Mouse (Mus musculus) lung, postnatal 4 days (tissue): ENCODE results near the gene Eif3j1.
A peak's percentile ranks its signal among the peaks of the same experiment; 100 is the strongest.
"Not testable (repeated sequence)": the region's sequence is repeated elsewhere in the genome, so short reads cannot be mapped to it uniquely, and the experiment has no call there.

Experiments used
- DNase-seq, 2 experiments: peaks; one replicate each; pipeline ENCODE4 v3.0.0; 2021

The Eif3j1 gene

DNA sequence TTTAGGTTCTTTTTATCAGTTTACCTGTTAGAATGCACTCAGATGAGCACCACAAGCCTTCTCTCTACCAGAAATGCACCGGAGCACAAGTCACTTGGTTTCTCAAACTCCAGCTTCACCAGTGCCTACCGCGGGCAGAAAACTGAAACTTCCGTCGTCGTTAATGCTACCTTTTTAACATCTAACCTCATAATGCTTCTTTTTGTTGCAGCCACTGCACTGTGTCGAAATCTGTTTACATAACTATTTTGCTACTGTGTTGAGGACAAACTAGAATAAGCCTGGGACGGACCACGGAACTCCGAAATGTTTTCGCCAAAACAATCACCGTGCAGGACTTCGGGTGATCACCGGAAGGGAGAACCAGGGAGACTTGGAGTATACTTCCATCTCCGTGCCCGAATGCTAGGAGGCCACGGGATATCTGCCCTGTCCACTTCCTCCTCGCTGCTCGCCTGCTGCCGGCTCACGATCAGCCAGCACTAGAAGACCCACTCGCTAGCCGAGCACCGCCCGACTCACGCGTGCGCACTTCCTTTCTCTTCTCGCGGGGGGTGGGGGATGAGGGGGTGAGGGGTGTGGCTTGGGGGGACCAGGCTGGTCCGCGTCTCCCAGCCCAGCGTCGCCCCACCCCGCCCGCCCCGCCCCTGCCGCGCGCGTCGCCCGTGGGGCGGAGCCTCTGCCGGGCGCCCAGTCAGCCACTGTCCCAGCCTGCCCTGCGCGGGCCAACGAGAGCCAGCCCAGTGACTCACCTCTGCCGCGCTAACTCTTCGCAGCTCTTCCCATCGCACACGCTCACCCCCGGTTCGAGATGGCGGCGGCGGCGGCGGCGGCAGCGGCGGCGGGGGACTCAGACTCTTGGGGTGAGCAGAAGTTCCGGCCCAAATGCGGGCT, at the start of gene Eif3j1:
Gene Eif3j1 (plus strand): TSS at position 685 of the 894 bp plus-strand sequence.
- DNase-seq: peak; percentile 92 to 96

DNA sequence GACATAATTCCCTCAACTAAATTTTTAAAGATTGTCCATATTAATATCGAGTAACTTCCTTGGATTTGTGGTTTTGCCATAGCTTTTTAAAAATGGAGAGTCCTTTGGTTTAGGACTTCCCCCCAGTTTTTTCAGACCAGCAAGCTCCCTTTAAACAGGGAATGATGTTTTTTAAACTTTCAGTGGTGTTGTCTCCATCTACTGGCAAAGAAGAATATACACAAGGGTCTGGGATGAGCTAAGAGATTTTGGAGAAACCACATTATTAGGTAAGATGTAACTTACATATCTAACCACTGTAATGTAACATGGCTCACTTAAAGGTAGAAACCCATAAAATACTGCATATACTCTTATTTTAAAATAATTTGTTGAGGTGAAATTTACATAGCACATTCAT, 32.6 kb upstream of the Eif3j1 start:
- no peak for DNase-seq

DNA sequence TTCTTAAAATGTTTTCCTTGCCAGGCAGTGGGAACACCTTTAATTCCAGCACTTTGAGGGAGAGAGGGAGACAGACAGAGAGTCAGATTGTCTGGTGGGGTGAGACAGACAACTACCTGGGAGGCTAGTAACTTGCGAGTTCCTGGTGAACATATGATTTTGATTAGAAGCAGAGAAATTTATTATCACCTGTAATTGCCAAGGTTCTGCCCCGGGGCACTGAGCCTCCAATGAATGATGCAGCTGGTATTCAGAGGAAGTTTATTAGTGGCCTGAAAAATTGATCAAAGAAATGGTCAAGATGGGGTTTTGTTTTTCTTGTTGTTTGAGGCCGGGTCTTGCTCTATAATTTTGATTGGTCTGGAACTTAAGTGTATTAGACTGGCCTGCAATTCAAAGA, 19.5 kb upstream of the Eif3j1 start:
- no peak for DNase-seq

DNA sequence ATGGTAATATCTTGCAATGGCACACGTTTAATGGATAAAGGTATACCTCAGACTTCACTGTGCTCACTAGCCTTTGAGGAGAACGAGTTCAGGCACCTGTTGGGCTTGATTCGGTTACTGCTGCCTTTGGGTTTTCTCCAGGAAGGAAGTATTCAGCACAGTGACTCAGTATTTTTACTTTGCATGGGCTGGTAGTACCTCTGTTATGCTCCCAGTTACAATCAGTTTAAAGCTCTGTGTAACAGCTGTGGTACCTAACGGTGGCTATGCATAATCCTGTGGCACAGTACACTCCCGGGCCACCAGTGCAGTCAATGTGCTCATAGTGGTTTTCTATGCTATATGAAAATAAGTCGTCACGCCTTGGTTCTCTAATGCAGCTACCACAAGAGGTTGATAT, 16.9 kb upstream of the Eif3j1 start:
- no peak for DNase-seq

DNA sequence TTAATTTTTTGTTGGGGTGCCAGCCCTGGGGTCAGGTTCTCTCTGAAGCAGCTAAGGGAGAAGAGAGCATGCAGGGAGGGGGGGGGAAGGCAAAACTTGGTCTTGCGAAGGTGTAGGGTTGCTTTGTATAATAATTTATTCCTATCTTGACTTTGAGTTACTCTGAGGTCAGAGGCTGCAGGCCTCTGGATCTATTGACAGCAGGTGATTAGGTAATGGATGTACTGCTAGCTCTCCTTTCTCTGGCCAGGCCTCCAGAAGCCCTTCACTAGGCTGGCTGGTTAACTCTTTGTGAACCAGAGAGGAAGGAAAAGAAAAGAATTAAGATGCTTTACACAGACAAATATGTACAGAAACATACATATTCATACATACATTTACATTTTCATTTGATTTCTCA, 9.6 kb upstream of the Eif3j1 start:
- DNase-seq: no peak

DNA sequence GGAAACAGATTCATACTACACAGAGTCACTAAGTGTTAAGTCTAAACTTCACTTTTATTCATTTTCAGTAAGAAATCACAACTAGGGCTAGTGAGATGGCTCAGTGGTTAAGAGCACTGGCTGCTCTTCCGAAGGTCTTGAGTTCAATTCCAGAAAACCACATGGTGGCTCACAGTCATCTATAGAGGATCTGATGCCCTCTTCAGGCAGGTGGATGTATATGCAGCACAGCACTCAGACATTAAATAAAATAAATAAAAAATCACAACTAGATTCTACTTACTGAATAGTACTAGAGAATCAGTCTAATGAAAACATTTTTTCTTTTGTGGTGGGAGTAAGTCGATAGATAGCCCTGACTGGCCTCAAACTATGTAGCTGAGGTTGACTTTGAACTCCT, 6.1 kb upstream of the Eif3j1 start:
- DNase-seq: no peak

DNA sequence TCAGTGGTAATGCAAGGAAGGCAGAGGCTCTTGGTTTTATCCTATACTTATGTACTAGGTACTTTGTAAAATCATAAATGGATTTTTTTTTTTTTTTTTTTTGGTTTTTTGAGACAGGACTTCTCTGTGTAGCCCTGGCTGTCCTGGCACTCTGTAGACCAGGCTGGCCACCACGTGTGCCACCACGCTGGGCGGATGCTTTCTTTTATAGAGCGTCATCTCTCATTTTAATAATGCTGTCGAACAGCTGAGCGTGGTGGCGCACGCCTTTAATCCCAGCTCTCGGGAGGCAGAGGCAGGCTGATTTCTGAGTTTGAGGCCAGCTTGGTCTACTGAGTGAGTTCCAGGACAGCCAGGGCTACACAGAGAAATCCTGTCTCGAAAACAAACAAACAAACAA, 1.3 kb upstream of the Eif3j1 start:
- not testable (repeated sequence) for DNase-seq

DNA sequence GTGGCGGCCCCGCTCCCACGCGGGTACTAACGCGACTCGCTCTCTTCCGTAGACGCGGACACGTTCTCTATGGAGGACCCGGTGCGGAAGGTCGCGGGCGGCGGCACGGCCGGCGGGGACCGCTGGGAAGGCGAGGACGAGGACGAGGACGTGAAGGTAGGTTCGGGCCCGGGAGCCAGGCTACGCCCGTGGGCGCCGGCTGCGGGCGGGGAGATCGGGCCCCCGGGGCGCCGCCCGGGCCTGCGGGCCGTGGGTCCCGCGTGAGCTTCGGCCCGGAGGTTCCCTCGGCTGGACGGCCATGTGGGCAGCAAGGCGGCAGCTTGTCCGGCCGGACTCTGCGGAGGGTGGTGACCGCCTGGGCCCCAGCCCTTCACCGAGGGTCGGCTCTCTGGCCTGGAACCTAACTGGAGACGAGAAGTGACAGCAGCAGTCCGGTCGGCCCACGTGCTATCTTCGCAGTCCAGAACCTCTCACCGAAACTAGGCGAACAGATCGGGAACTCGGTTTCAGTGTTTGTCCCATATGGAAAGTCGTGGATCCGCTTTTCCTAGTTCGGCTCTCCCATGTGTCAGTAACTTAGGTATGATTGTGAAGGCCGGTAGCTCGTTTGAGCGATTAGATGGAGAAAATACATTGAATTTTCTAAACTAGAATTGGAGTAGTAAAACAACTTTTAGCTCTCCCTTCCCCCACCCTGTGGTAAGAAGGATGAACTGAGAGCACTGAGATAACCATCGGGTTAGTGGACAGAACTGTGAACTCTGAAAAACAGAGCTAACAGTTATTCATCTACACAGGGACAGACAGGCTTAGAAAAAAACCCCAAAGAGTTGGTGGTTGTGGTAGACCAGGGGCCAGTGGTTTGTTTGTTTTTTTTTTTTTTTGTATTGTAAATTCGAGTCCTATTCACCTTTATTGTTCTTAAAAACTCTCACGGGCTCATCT, 682 bp downstream of the Eif3j1 start:
- peak; percentile 60 to 68 for DNase-seq

DNA sequence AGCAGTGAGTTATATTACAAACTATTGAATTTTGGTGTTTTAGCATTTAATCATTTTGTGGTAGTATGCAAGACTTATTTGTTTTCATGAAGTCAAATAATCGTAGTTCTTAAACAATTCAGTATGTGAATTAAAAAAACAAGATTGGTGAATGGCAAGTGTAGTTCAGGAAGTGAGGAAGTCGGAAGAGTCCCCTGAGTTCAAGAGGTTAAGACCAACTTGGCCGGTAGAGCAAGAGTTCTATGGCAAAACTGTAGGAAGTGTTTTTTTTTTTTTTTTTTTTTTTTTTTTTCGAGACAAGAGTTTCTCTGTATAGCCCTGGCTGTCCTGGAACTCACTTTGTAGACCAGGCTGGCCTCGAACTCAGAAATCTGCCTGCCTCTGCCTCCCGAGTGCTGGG, 3.6 kb downstream of the Eif3j1 start:
- no peak for DNase-seq

DNA sequence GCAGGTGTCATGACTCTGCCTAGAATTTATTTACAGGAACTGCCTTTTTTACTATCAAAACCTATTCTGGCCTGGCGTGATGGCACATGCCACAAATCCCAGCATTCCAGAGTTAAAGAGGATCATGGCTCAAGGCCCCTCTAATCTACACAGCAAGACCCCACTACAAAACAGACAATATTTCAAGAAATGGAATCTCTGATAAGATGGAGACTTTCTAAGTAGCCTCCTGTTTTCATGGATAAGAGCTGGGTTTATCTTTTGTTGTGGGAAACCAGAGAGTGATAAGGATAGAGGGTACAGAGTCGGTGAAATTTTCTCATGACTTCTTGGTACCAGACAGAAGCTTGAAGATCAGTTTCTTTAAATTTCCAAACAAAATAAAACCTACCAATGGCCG, 7.7 kb downstream of the Eif3j1 start:
- DNase-seq: no peak

DNA sequence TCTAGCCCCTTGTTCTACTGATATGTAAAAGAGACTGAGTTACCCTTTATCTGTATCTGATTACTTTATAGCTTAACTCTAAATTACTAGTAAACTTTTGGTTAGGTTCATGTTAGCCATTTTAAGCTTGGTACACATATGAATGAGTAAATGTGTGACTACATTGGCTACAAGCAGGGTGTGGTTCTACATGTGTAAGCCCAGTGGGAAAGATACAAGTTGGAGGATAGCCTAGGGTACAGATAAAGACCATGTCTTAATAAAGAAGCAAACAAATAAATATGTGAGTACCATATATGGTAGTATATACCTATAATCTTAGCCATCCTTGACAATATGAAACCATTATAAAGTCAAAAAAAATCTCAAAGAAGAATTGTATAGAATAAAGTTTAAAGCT, 15.6 kb downstream of the Eif3j1 start:
- no peak for DNase-seq

DNA sequence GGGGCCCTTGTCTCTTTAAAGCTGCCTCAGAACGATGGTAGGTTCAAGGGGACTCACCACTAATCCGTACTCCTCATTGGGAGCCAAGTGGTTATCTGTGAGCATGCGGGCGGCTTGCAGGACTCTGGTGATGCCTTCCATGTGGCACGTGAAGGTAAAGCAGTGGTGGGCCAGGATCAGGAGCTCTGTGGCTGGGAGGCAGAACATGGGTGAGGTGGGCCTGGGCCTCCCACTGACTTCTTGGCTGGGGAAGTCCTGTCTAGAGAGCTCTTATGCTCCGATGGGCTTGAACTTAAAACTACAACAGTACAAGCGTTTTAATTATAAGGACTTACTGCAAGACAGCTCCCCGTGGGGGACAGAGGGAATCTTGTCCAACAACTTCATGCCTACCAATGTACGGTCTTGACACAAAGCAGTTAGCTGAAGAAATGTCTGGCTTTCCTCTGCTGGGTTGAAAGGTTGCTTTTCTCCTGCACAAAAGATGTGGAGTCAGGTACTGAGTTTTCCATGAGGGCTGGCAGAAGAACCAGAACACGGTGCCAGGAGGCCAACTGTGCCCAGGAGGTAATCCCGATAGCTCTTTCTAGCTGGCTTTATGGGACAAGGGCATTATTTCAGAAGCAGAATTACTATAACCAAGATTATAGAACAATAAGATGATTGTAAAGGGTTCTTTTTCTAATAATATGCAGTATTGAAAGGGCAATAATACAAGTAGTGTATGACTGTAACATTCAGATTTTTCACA, 31.2 kb downstream of the Eif3j1 start:
- no peak for DNase-seq

DNA sequence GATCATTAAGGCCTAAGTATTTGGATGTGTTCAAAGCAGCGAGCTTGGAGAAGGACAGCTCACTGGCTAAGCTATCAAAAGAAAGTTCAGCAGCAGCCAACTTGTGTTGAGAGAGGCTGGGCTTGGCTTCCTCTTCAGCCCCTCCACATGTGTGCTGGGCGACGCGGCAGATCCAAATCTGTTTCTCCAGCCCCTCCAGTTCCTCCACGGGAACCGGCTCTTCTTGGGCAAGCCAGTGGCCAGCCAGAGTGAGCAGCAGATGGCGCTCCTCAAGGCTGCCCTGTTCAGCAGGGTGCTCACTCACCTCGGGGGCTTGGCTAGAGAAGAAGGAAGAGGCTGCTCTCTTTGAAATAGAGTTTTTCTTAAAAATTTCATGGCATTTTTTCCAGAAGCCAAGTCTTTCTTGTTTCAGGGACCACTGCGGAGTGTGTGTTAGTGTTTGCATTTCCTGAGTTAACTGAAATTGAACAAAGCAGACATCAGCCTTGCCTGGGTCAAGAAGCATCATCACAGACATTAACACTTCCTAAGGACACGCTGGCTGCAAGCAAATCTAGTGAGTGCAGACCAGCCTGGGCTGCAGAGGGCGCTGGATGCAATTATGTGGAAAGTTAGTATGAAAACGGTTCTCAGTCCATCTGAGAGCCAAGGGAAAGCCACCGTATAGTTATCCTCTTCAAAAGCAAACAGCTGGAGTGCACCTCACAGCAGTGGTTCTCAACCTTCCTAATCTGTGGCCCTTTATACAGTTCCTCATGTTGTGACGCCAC, 37.0 kb downstream of the Eif3j1 start:
- peak; percentile 47 to 70 for DNase-seq

DNA sequence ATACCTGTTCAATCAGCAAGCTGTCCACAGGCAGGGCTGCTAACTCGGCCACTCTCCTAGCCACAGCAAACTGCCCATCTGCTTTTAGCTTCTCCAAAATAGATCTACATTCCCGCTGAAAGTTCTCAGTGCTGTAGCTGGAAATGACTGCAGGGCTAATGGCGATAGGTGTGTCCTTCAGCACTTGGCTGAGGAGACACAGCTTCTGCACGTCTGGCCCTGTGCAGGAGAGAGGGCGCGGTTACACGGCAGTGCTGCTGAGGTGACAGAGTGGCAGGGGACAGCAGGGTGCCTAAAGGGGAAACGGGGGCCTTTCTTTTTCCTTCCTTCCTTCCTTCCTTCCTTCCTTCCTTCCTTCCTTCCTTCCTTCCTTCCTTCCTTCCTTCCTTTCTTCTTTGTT, 37.9 kb downstream of the Eif3j1 start:
- DNase-seq: no peak

DNA sequence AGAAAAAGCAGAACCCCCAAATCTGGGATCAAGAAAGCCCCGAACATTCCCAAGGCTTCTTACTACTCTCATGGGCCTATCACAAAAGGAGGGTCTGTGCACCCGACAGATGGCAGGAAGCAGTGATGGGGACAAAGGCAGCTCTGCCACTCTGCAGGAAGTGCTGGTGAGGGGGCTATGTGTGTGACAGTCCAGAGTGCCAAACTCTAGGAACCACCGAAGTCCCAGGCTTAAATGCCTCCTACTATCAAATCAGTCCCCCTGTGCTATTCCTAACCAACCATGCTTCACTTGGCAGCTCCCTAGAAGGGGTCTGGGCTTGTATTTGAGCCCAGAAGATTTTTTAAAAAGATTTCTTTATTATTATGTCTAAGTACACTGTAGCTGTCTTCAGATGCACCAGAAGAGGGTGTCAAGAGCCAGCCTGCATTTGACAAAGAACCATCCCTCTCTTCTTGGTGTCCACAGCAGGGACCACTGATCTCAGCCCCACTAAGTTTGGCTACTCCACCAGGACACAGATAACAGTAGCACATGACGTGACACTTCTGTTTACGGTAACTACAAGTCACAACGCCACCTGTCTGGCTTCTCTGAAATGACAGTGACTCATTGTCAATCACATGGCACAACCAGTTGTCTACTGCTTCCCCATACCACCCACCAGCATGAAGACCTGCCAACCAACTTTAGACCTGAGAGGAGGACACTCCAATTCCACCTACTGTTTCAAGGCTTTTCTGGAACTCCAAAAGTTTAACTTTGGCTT, 41.0 kb downstream of the Eif3j1 start:
- no peak for DNase-seq

DNA sequence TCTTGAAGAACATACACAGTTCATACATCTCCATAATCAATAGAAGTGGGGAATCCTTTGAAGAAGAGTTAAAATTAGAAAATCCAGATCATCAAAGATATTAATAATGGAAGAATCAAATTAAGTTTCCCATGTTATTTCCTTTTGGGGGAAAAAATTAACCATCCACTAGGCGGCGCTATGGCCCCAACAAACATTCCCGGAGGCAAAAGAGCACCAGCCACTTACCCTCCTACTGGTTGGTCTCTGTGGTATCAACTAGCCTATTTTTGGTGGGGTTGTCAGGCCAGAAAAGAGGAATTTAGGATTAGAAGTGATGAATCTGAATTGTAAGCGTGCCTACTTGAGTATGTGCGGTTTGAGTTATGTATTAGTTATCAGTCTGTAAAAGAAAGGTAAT, 41.6 kb downstream of the Eif3j1 start:
- DNase-seq: peak in 1 of 2 experiments; percentile 70

DNA sequence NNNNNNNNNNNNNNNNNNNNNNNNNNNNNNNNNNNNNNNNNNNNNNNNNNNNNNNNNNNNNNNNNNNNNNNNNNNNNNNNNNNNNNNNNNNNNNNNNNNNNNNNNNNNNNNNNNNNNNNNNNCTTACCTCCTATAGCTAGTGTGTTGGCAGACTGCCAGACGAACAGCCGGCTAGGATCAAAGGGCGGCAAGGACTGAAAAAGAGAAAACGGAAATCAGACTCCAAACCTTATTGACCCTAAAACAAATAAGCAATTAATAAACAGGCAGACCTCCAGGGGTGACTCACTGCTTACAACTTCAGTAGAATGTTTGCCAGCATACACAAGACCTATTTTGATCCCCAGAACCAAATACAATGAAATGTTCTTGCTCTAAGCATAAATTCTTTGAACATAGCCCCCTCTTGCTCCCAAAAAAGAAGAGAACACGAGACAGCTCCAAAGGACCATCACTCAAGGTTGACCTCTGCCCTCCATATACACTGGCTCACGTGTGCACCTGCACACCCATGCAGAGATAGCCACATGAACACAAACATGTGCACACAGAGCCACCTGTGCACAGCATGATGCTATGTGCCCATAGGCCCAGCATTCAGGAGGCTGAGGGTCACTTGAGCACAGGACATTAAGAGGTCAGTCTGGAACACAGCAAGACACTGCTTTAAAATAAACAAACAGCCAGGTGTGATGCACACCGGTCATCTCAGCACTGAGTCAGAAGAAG, 53.5 kb downstream of the Eif3j1 start:
- peak; percentile 30 to 37 for DNase-seq

DNA sequence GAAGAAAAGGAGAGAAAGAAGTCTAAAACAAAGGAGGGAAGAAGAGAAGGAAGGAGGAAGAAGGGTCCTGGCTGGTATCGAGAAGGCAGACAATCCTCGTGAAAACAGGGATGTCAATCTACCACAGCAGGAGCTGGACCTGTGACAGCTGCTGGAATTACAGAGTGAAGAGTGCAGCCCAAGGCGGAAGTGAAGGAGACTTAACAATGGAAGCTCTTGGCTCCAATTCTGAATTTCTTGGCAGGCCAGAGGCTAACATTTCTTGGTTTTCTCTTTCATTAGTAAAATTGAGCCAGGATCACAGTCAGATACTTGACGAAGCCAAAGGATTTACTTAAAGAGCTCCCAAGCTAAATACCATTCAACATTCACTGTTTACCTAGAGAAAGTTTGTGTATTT, 58.1 kb downstream of the Eif3j1 start:
- DNase-seq: peak; percentile 41 to 54

DNA sequence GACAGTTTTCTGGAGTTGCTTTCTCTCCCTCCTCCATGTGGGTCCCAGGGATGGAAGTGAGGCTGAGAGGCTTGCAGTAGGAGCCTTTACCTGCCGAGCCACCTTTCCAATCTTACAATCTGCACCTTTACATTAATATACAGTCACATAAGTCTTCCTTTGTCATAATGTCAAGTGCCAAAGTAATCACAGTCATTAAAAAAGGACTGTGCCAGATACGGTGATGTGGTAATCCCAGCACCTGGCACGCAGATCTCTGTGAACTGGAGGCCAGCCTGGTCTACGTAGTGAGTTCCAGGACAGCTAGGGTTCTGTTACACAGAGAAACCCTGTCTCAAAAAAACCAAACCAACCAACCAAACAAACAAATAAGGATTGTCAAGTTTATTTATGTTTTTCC, 65.5 kb downstream of the Eif3j1 start:
- no peak for DNase-seq

DNA sequence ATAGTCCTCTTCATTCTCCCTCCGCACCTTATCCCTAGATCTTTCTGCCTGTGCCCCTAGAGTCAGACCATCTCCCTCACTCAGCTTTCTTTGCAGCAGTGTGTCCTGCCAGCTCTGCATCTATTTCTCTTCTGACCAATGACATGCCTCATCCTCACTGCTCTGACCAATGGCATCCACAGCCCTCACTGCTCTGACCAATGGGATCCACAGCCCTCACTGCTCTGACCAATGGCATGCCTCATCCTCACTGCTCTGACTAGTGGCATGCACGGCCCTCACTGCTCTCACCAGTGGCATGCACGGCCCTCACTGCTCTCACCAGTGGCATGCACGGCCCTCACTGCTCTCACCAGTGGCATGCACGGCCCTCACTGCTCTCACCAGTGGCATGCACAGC, 69.3 kb downstream of the Eif3j1 start:
- not testable (repeated sequence) for DNase-seq

DNA sequence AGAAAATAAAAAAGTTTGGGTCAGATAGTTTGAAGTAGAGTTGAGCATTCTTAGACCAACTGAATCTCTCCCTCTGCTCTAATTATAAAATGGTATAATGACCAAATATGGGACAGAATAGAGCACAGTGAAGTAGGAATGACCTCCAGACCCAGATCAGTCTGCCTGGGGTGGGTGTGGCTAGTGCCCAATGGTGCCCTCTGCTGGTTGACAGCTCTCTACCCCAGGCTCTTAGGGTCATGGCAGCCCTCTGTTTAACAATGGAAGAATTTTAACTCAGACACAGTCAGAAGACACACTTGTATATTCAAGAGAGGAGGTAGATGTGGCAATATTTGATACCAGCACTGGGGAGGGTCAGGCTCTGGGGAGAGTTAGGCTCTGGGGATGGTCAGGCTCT, 73.7 kb downstream of the Eif3j1 start:
- peak; percentile 30 to 35 for DNase-seq
